Mouse (Mus musculus) testis, adult 2 months (tissue): ENCODE measurements around the gene Smad5. TPM values are rescaled to one million over a fixed set of nuclear protein-coding genes. Genes with fewer than 3 reads are reported as not detected.
A peak's percentile ranks its signal among the peaks of the same experiment; 100 is the strongest.

Source experiments
- H3K27ac ChIP-seq: fragments of 200-500 bp; 2 replicates; pipeline ENCODE4 v1.5.1; 2012; ENCODE audit warnings: low read depth, low read length; ENCODE audit not compliant: control insufficient read depth, insufficient read depth
- H3K27me3 ChIP-seq: fragments of 200-500 bp; 2 replicates; pipeline ENCODE4 v1.6.1; 2012; ENCODE audit warnings: mild to moderate bottlenecking, low read length, moderate library complexity; ENCODE audit not compliant: control insufficient read depth, insufficient read depth
- H3K36me3 ChIP-seq: fragments of 200-500 bp; 2 replicates; pipeline ENCODE4 v1.6.1; 2012; ENCODE audit warnings: mild to moderate bottlenecking, low read length; ENCODE audit not compliant: control insufficient read depth, insufficient read depth
- H3K4me1 ChIP-seq: fragments of 200-500 bp; 2 replicates; pipeline ENCODE4 v1.6.1; 2012; ENCODE audit warnings: low read length; ENCODE audit not compliant: control insufficient read depth, insufficient read depth
- H3K4me3 ChIP-seq: fragments of 200-500 bp; 2 replicates; pipeline ENCODE4 v1.5.1; 2012; ENCODE audit warnings: low read depth, mild to moderate bottlenecking, low read length, moderate library complexity, mixed read lengths; ENCODE audit not compliant: control insufficient read depth
- CTCF ChIP-seq: fragments of 200-500 bp; IDR thresholded peaks from 2 replicates; pipeline ENCODE4 v1.5.1; 2012; ENCODE audit warnings: low read depth, mild to moderate bottlenecking, inconsistent platforms, low read length, moderate library complexity; ENCODE audit not compliant: control insufficient read depth, insufficient read depth, insufficient replicate concordance
- POLR2A ChIP-seq: fragments of 200-500 bp; IDR thresholded peaks from 2 replicates; pipeline ENCODE4 v1.6.1; 2012; ENCODE audit warnings: low read depth, mild to moderate bottlenecking, inconsistent platforms, low read length, moderate library complexity; ENCODE audit not compliant: control insufficient read depth
- polyA plus RNA-seq: library from polyadenylated mRNA; depleted of rRNA; stranded (reverse); fragments of >200 nt; gene quantifications from 2 replicates; pipeline ENCODE4 v1.2.3, GENCODE M21; 2012; rRNA removed

Smad5 gene
- 11.8 and 13.6 TPM in 2 replicates for polyA plus RNA-seq

DNA sequence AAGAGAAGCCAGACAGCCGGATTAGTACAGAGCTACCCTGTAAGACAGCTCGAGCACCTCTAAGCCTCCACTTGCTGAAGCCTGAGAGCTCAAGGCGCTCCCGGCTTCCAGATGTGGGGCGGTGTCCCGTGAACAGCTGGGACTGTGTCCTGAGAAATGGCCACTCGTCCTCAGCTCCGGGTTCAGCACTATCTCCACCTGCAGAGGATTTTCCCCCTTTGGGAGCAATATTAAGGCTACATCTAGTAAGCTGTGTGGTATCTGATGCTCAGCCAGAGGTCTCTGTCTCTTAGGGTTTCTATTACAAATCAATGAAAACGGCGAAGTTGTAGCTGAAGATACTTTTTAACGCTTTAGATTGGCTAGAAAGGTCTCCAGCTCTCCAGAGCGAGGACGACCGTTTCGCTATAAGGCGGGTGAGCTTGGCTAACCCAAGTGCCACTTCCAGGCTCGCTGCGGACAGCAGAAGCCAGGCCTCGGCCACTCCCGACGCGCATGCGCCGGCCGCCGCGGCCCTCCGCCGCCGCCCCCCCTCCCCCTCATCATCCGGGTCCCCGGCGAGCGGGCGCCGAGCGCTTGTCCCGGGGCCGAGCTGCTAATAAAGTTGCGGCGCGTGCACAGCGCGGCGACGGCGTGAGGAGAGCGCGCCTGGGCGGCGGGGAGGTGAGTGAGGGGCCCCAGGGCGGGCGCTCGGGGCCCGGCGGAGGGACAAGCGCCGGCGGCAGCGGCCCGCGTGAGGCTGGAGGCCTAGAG, at the start of gene Smad5:
Gene Smad5, plus strand, starts transcription at position 542 of the 753 bp plus-strand sequence.
- H3K36me3 ChIP-seq, result no peaks in the 10 kb centered on the region
- TF ChIP-seq POLR2A, result peak; percentile 48
- TF ChIP-seq CTCF, result no peak
- no peaks in the 10 kb centered on the region for H3K27me3 ChIP-seq
- peak within 1 kb of the TSS; percentile 89 for H3K4me3 ChIP-seq
- peak within 1 kb of the TSS; percentile 89 for H3K27ac ChIP-seq
- H3K4me1 ChIP-seq, result peaks cover 18% of the 10 kb centered on the region

- no peak overlapping the region for H3K27ac ChIP-seq
- H3K36me3 ChIP-seq, result no peaks in the 10 kb centered on the region
- no peaks in the 10 kb centered on the region for H3K27me3 ChIP-seq
- H3K4me1 ChIP-seq, result peaks cover 2% of the 10 kb centered on the region
- H3K4me3 ChIP-seq, result no peak overlapping the region
- TF ChIP-seq CTCF (no peak), POLR2A (no peak)
These were observed 48.6 kb upstream of the Smad5 start for GRCm38 (mm10) chr13:56654176-56654575.

- no peaks in the 10 kb centered on the region for H3K36me3 ChIP-seq
- H3K4me3 ChIP-seq, result no peak overlapping the region
- H3K27me3 ChIP-seq, result no peaks in the 10 kb centered on the region
- no peak for TF ChIP-seq POLR2A
- TF ChIP-seq CTCF, result peak; percentile 47; the same call in 1 of the 2 replicates
- no peak overlapping the region for H3K27ac ChIP-seq
- peaks cover 9% of the 10 kb centered on the region for H3K4me1 ChIP-seq
These were observed 44.8 kb upstream of the Smad5 start for GRCm38 (mm10) chr13:56657946-56658512.

- peaks cover 9% of the 10 kb centered on the region for H3K4me1 ChIP-seq
- no peak for TF ChIP-seq POLR2A
- no peak for TF ChIP-seq CTCF
- H3K27ac ChIP-seq, result no peak overlapping the region
- H3K27me3 ChIP-seq, result no peaks in the 10 kb centered on the region
- H3K4me3 ChIP-seq, result no peak overlapping the region
- H3K36me3 ChIP-seq, result no peaks in the 10 kb centered on the region
These were observed 43.9 kb upstream of the Smad5 start for GRCm38 (mm10) chr13:56658931-56659330.

- Histone ChIP-seq H3K4me3 (no peak overlapping the region), H3K27ac (no peak overlapping the region), H3K36me3 (no peaks in the 10 kb centered on the region), H3K27me3 (no peaks in the 10 kb centered on the region), H3K4me1 (peaks cover 9% of the 10 kb centered on the region)
- TF ChIP-seq CTCF (no peak), POLR2A (no peak)
These were observed 40.7 kb upstream of the Smad5 start for GRCm38 (mm10) chr13:56661914-56662621.

- Histone ChIP-seq H3K4me1 (peaks cover 6% of the 10 kb centered on the region), H3K4me3 (peak overlapping the region; percentile 13; the same call in 1 of the 2 replicates), H3K27ac (no peak overlapping the region), H3K27me3 (no peaks in the 10 kb centered on the region), H3K36me3 (no peaks in the 10 kb centered on the region)
- TF ChIP-seq CTCF (no peak), POLR2A (no peak)
These were observed 38.3 kb upstream of the Smad5 start for GRCm38 (mm10) chr13:56664256-56665170.
